Mouse (Mus musculus) adrenal gland, postnatal 10 days (tissue): Measurements from ENCODE around the gene Pias3. TPM values are rescaled to one million over a fixed set of nuclear protein-coding genes. Genes with fewer than 3 reads are reported as not detected.
A peak's percentile ranks its signal among the peaks of the same experiment; 100 is the strongest.
"Not testable (repeated sequence)": the region's sequence is repeated elsewhere in the genome, so short reads cannot be mapped to it uniquely, and the experiment has no call there.

Source experiments
- DNase-seq: peaks from one replicate; pipeline ENCODE4 v3.0.0; 2021; ENCODE audit warnings: mixed read lengths
- long read RNA-seq, 2 experiments: library from polyadenylated mRNA; stranded (forward); transcript quantifications; one replicate each; pipeline ENCODE4 v2.0.0; 2021
- total RNA-seq, 2 experiments: library from RNA; stranded (reverse); gene quantifications; 2 replicates each; pipeline ENCODE4 v1.2.3; 2021

The Pias3 gene
- total RNA-seq: 10 to 100 TPM; 22.0 to 32.0 TPM
- long read RNA-seq, experiment 1, partial matches to known transcripts: 12 of 32 reads
- long read RNA-seq, experiment 1, other reads (novel, unspliced or antisense): 16 of 32 reads
- long read RNA-seq, experiment 2, transcript Pias3-202 (14 exons, 2,858 nt): major isoform, 14 of 48 reads
- long read RNA-seq, experiment 2, transcript Pias3-201 (14 exons, 2,931 nt): minor isoform, 8 of 48 reads
- long read RNA-seq, experiment 2, partial matches to known transcripts: 9 of 48 reads
- long read RNA-seq, experiment 2, other reads (novel, unspliced or antisense): 17 of 48 reads

GRCm38 (mm10) chr3:96696198-96696765 lies at the start of gene Pias3:
Gene Pias3 (plus strand): TSS chr3:96696384.
- peak; percentile 92 for DNase-seq

GRCm38 (mm10) chr3:96647365-96647764 lies 48.8 kb upstream of the Pias3 start:
- no peak for DNase-seq

- DNase-seq: no peak
Observed at GRCm38 (mm10) chr3:96660901-96661300, 35.3 kb upstream of the Pias3 start.

- DNase-seq: no peak
Observed at GRCm38 (mm10) chr3:96662731-96663316, 33.4 kb upstream of the Pias3 start.

GRCm38 (mm10) chr3:96663432-96664239 lies 32.5 kb upstream of the Pias3 start:
- peak; percentile 87 for DNase-seq

GRCm38 (mm10) chr3:96665732-96666363 lies 30.3 kb upstream of the Pias3 start:
- DNase-seq: not testable (repeated sequence)

- DNase-seq: no peak
Observed at GRCm38 (mm10) chr3:96666916-96667315, 29.3 kb upstream of the Pias3 start.

GRCm38 (mm10) chr3:96667316-96667715 lies 28.9 kb upstream of the Pias3 start:
- DNase-seq: peak; percentile 51

GRCm38 (mm10) chr3:96668424-96669067 lies 27.6 kb upstream of the Pias3 start:
- no peak for DNase-seq

- DNase-seq: peak; percentile 85
Observed at GRCm38 (mm10) chr3:96669727-96670468, 26.3 kb upstream of the Pias3 start, which contains the start of gene Ankrd35. Gene Ankrd35 (plus strand): TSS chr3:96670131.

GRCm38 (mm10) chr3:96671519-96671918 lies 24.7 kb upstream of the Pias3 start:
- DNase-seq: no peak

- DNase-seq: no peak
Observed at GRCm38 (mm10) chr3:96673514-96673913, 22.7 kb upstream of the Pias3 start.

GRCm38 (mm10) chr3:96674442-96674841 lies 21.7 kb upstream of the Pias3 start:
- no peak for DNase-seq

- DNase-seq: no peak
Observed at GRCm38 (mm10) chr3:96675171-96675570, 21.0 kb upstream of the Pias3 start.

- no peak for DNase-seq
Observed at GRCm38 (mm10) chr3:96675690-96676089, 20.5 kb upstream of the Pias3 start.

- DNase-seq: no peak
Observed at GRCm38 (mm10) chr3:96678456-96678855, 17.7 kb upstream of the Pias3 start.

- DNase-seq: peak; percentile 67
Observed at GRCm38 (mm10) chr3:96679159-96679674, 17.0 kb upstream of the Pias3 start.

GRCm38 (mm10) chr3:96680269-96680956 lies 15.8 kb upstream of the Pias3 start:
- no peak for DNase-seq

GRCm38 (mm10) chr3:96683496-96683895 lies 12.7 kb upstream of the Pias3 start:
- DNase-seq: no peak
